Mouse (Mus musculus): ENCODE measurements around the gene Diaph3. TPM values are rescaled to one million over a fixed set of nuclear protein-coding genes. Genes with fewer than 3 reads are reported as not detected.

Gene Diaph3
- total and polyA plus RNA-seq, 2 experiments from 2014 or later: 3.8 to 6.5 TPM

DNA sequence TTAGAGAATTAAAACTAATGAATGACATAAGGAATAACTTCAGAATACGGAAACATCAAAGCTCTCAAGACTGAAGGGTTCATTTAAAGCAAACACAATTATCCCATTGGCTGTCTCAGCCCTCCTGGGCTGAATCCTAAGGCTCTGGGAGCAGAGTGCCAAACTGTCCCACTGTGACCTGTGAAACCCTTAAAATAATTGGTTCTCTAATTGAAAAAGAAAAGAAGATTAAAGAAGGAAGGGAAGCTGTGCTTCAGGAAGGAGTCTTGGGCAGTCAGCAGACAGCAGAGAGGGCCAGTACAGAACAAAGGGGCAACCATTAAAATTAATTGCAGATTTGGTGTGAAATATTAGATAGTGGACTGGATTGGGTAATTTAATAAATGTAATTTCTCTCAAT lies 189.9 kb downstream of the Diaph3 start:
- 89% methylated on average over 1 of the region's 1 CpGs for WGBS
- Histone ChIP-seq H3K4me3 (ENCODE audit: low read depth, low read length) (no peak overlapping the region), H3K4me2 (ENCODE audit: low read depth, low read length) (no peak overlapping the region), H3K36me3 (replicated peaks; ENCODE audit: control insufficient read depth, insufficient read depth, low read length) (no peaks in the 10 kb centered on the region), H3K27me3 (ENCODE audit: control insufficient read depth, insufficient read depth, low read length) (no peaks in the 10 kb centered on the region), H3K9ac (replicated peaks; ENCODE audit: low read depth, low read length) (no peak overlapping the region), H3K4me1 (ENCODE audit: control insufficient read depth, insufficient read depth) (no peaks in the 10 kb centered on the region), H3K27ac (ENCODE audit: low read depth) (no peak overlapping the region), H3K9me3 (replicated peaks; ENCODE audit: control insufficient read depth, low read length) (no peaks in the 10 kb centered on the region)
- DNase-seq (ENCODE audit: low spot score) (no peak), ATAC-seq (ENCODE audit: insufficient read depth, low read depth) (no peak)
- TF ChIP-seq EP300 (IDR thresholded peaks at IDR 0.05; ENCODE audit: low read depth): no peak
- TF ChIP-seq CTCF (IDR thresholded peaks at IDR 0.05; ENCODE audit: low read depth): no peak

DNA sequence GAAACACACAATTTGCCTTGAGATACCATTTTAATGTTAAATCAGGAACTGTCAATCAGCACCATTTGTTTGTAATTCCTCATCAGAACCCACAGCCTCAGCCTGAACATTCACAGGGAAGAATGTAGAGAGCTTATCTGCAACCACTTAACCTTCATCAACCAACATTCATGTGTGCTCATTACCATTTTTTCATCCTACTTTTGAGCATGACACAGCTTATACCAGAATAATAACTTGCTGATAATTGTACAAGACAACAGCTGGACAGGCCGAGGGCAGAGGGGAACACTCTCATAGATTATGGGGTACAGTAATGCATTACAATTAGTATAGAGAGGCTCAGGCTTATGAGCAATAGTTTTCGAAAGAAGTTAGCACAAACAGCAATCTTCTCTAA lies 203.1 kb downstream of the Diaph3 start:
- 63% methylated on average over 2 of the region's 2 CpGs for WGBS
- no peak overlapping the region for H3K4me3 ChIP-seq (ENCODE audit: low read depth, low read length)
- no peaks in the 10 kb centered on the region for H3K27me3 ChIP-seq (ENCODE audit: control insufficient read depth, insufficient read depth, low read length)
- H3K9me3 ChIP-seq (replicated peaks; ENCODE audit: control insufficient read depth, low read length): no peaks in the 10 kb centered on the region
- no peak overlapping the region for H3K9ac ChIP-seq (replicated peaks; ENCODE audit: low read depth, low read length)
- H3K27ac ChIP-seq (ENCODE audit: low read depth): no peak overlapping the region
- ATAC-seq (ENCODE audit: insufficient read depth, low read depth): no peak
- no peak for DNase-seq (ENCODE audit: low spot score)
- no peak overlapping the region for H3K4me2 ChIP-seq (ENCODE audit: low read depth, low read length)
- H3K4me1 ChIP-seq (ENCODE audit: control insufficient read depth, insufficient read depth): no peaks in the 10 kb centered on the region
- no peaks in the 10 kb centered on the region for H3K36me3 ChIP-seq (replicated peaks; ENCODE audit: control insufficient read depth, insufficient read depth, low read length)
- TF ChIP-seq EP300 (IDR thresholded peaks at IDR 0.05; ENCODE audit: low read depth): no peak
- no peak for TF ChIP-seq CTCF (IDR thresholded peaks at IDR 0.05; ENCODE audit: low read depth)

GRCm38 (mm10) chr14:86936424-86936823 lies 204.6 kb downstream of the Diaph3 start:
- H3K4me2 ChIP-seq (ENCODE audit: low read depth, low read length): no peak overlapping the region
- H3K27me3 ChIP-seq (ENCODE audit: control insufficient read depth, insufficient read depth, low read length): no peaks in the 10 kb centered on the region
- no peaks in the 10 kb centered on the region for H3K9me3 ChIP-seq (replicated peaks; ENCODE audit: control insufficient read depth, low read length)
- H3K36me3 ChIP-seq (replicated peaks; ENCODE audit: control insufficient read depth, insufficient read depth, low read length): no peaks in the 10 kb centered on the region
- DNase-seq (ENCODE audit: low spot score): no peak
- TF ChIP-seq EP300 (IDR thresholded peaks at IDR 0.05; ENCODE audit: low read depth) (no peak), CTCF (IDR thresholded peaks at IDR 0.05; ENCODE audit: low read depth) (no peak)
- 69% methylated on average over 3 of the region's 3 CpGs for WGBS
- no peak overlapping the region for H3K27ac ChIP-seq (ENCODE audit: low read depth)
- H3K9ac ChIP-seq (replicated peaks; ENCODE audit: low read depth, low read length): no peak overlapping the region
- no peak overlapping the region for H3K4me3 ChIP-seq (ENCODE audit: low read depth, low read length)
- no peak for ATAC-seq (ENCODE audit: insufficient read depth, low read depth)
- H3K4me1 ChIP-seq (ENCODE audit: control insufficient read depth, insufficient read depth): no peaks in the 10 kb centered on the region

GRCm38 (mm10) chr14:86930763-86931162 lies 210.3 kb downstream of the Diaph3 start:
- no peak overlapping the region for H3K4me2 ChIP-seq (ENCODE audit: low read depth, low read length)
- no peak overlapping the region for H3K9ac ChIP-seq (replicated peaks; ENCODE audit: low read depth, low read length)
- H3K27ac ChIP-seq (ENCODE audit: low read depth): no peak overlapping the region
- H3K27me3 ChIP-seq (ENCODE audit: control insufficient read depth, insufficient read depth, low read length): no peaks in the 10 kb centered on the region
- no peak for TF ChIP-seq EP300 (IDR thresholded peaks at IDR 0.05; ENCODE audit: low read depth)
- no peak for TF ChIP-seq CTCF (IDR thresholded peaks at IDR 0.05; ENCODE audit: low read depth)
- H3K4me1 ChIP-seq (ENCODE audit: control insufficient read depth, insufficient read depth): no peaks in the 10 kb centered on the region
- DNase-seq (ENCODE audit: low spot score) (no peak), ATAC-seq (ENCODE audit: insufficient read depth, low read depth) (no peak)
- H3K4me3 ChIP-seq (ENCODE audit: low read depth, low read length): no peak overlapping the region
- 72% methylated on average over 4 of the region's 4 CpGs for WGBS
- no peaks in the 10 kb centered on the region for H3K9me3 ChIP-seq (replicated peaks; ENCODE audit: control insufficient read depth, low read length)
- H3K36me3 ChIP-seq (replicated peaks; ENCODE audit: control insufficient read depth, insufficient read depth, low read length): no peaks in the 10 kb centered on the region

DNA sequence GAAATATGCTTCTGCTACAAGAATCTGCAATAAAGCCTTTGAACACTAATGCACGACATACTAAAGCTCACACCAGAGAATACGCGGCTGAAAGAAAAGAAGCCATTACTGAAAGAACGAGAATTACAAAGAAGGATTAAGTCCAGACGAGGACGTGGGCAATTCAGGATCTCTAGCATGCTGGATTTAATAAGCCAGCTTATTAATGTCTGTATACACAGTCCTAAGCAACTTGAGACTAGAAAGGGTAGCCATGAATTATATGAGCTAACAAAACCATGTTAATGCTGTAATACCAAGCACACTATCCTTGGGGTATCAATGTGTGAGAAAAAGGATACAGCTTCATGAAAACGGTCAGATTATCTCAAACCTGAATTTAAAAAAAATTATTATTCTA lies 214.2 kb downstream of the Diaph3 start:
- 93% methylated on average over 7 of the region's 7 CpGs for WGBS

DNA sequence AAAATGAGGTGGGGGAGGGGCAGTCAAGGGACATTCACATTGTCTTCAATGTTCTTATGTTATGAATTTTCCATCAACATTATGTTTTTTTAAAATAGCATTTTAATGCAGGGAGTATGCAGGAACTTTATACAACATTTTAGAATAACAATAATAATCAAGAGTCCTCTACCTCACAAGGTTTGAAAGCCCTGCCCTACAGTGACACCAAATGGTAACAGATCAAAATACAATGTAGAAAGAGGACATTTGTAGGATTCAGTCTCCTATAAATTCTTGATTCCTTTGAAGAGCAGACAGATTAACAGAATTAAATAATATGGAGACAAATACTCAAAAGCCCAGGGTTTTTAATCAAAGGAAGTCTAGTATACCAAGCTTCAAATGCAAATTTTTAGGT lies 242.1 kb downstream of the Diaph3 start:
- Histone ChIP-seq H3K27ac (ENCODE audit: low read depth) (no peak overlapping the region), H3K4me1 (ENCODE audit: control insufficient read depth, insufficient read depth) (no peaks in the 10 kb centered on the region), H3K36me3 (replicated peaks; ENCODE audit: control insufficient read depth, insufficient read depth, low read length) (no peaks in the 10 kb centered on the region), H3K4me3 (ENCODE audit: low read depth, low read length) (no peak overlapping the region), H3K27me3 (ENCODE audit: control insufficient read depth, insufficient read depth, low read length) (no peaks in the 10 kb centered on the region), H3K4me2 (ENCODE audit: low read depth, low read length) (no peak overlapping the region), H3K9me3 (replicated peaks; ENCODE audit: control insufficient read depth, low read length) (no peaks in the 10 kb centered on the region), H3K9ac (replicated peaks; ENCODE audit: low read depth, low read length) (no peak overlapping the region)
- ATAC-seq (ENCODE audit: insufficient read depth, low read depth) (no peak), DNase-seq (ENCODE audit: low spot score) (no peak)
- TF ChIP-seq EP300 (IDR thresholded peaks at IDR 0.05; ENCODE audit: low read depth): no peak
- TF ChIP-seq CTCF (IDR thresholded peaks at IDR 0.05; ENCODE audit: low read depth): peak; percentile 46

More for the DNA sequence above, 214.2 kb downstream of the Diaph3 start:
- no peak for DNase-seq (ENCODE audit: low spot score)
- no peak overlapping the region for H3K4me2 ChIP-seq (ENCODE audit: low read depth, low read length)
- no peak for TF ChIP-seq CTCF (IDR thresholded peaks at IDR 0.05; ENCODE audit: low read depth)
- no peak for TF ChIP-seq EP300 (IDR thresholded peaks at IDR 0.05; ENCODE audit: low read depth)
- H3K4me3 ChIP-seq (ENCODE audit: low read depth, low read length): no peak overlapping the region
- no peak overlapping the region for H3K27ac ChIP-seq (ENCODE audit: low read depth)
- no peak overlapping the region for H3K9ac ChIP-seq (replicated peaks; ENCODE audit: low read depth, low read length)
- H3K27me3 ChIP-seq (ENCODE audit: control insufficient read depth, insufficient read depth, low read length): no peaks in the 10 kb centered on the region
- H3K36me3 ChIP-seq (replicated peaks; ENCODE audit: control insufficient read depth, insufficient read depth, low read length): no peaks in the 10 kb centered on the region
- H3K9me3 ChIP-seq (replicated peaks; ENCODE audit: control insufficient read depth, low read length): no peaks in the 10 kb centered on the region
- ATAC-seq (ENCODE audit: insufficient read depth, low read depth): no peak
- no peaks in the 10 kb centered on the region for H3K4me1 ChIP-seq (ENCODE audit: control insufficient read depth, insufficient read depth)

Measured in heart, postnatal 0 days (tissue).